Comparison of ENCODE assay signal across 9 mouse cellular contexts in the genomic region with DNA sequence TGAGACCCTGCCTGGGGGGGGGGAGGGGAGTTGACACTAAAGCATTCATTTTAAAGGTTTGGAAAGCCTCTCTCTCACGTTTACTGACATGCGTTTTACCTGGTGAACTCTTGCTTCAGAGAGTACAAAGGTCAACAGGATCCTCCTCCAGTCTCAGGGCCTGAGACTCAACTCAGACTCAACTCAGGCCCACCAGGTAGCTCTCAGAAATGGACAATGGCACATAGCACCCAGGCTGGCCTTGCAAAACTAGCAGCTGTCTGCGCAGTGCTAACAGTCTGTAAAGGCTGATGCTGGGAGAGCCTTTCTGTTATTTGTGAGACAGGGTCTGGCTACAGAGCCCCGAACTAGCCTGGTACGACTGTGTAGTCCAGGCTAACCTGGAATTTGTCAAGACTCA. TPM values are rescaled to one million over a fixed set of nuclear protein-coding genes. Genes with fewer than 3 reads are reported as not detected.
A peak's percentile ranks its signal among the peaks of the same experiment; 100 is the strongest.
DNase-seq lines count a peak whose midpoint lies in the region; ATAC-seq and TF ChIP-seq lines count a peak whose summit lies in the region.
"Had no signal": no experiment of that assay in that cellular context is flagged by ENCODE, and none has a peak within 500 bp of the region (broad histone marks: within the 10 kb centered on the region; RNA-seq: fewer than 3 reads in every experiment).

No protein-coding gene starts in this region.

- DNase-seq in left cerebral cortex, adult 2 months (ENCODE audit: extremely low spot score in 1 of 2, low spot score in 2 of 2), result no peak
- DNase-seq in left cerebral cortex, postnatal 25 days (ENCODE audit: low spot score in 2 of 2), result no peak
- peak; percentile 40 to 70 for DNase-seq in kidney, postnatal 36 days
- DNase-seq in left cerebral cortex, postnatal 10 days (ENCODE audit: extremely low spot score in 1 of 2, low spot score in 2 of 2), result no peak
- DNase-seq in thymus, adult 18-20 months, result no peak
- DNase-seq in urinary bladder, postnatal 36 days (ENCODE audit: low spot score in 2 of 2), result no peak
- DNase-seq: lung, postnatal 10 days had no signal

- no peaks in the 10 kb centered on the region for H3K36me3 ChIP-seq in neural tube, embryonic 15.5 days

- ATAC-seq in neural tube, embryonic 15.5 days (ENCODE audit: low FRiP score), result no peak

- H3K9me3 ChIP-seq in neural tube, embryonic 15.5 days (replicated peaks), result no peaks in the 10 kb centered on the region

- TF ChIP-seq POLR2A in embryonic fibroblast, embryonic 13.5 days (IDR thresholded peaks at IDR 0.05; ENCODE audit: low read depth, low read length), result no peak

- 67% methylated on average over 5 of the region's 5 CpGs for WGBS in neural tube, embryonic 15.5 days

- peak overlapping the region; percentile 10; the same call in 1 of the 2 replicates for H3K27ac ChIP-seq in left cerebral cortex, adult 2 months
- no peak overlapping the region; the same call in 1 of the 2 replicates for H3K27ac ChIP-seq in embryonic fibroblast, embryonic 13.5 days (ENCODE audit: insufficient read depth, low read length)
- H3K27ac ChIP-seq in neural tube, embryonic 15.5 days (replicated peaks), result no peak overlapping the region

- no peaks in the 10 kb centered on the region; the same call in 1 of the 2 replicates for H3K4me1 ChIP-seq in embryonic fibroblast, embryonic 13.5 days (ENCODE audit: control insufficient read depth, insufficient read depth, low read length)
- peaks cover 31% of the 10 kb centered on the region for H3K4me1 ChIP-seq in neural tube, embryonic 15.5 days

- peak overlapping the region; percentile 98 for H3K4me3 ChIP-seq in left cerebral cortex, adult 2 months
- H3K4me3 ChIP-seq in embryonic fibroblast, embryonic 13.5 days (ENCODE audit: insufficient read depth, low read length), result peak overlapping the region; percentile 97
- H3K4me3 ChIP-seq in neural tube, embryonic 15.5 days (replicated peaks), result peak overlapping the region; percentile 78; the same call in 1 of the 2 replicates

- peaks cover 10% of the 10 kb centered on the region for H3K27me3 ChIP-seq in neural tube, embryonic 15.5 days (replicated peaks)

- TF ChIP-seq CTCF in left cerebral cortex, adult 2 months (IDR thresholded peaks at IDR 0.05), result no peak
- no peak for TF ChIP-seq CTCF in embryonic fibroblast, embryonic 13.5 days (IDR thresholded peaks at IDR 0.05; ENCODE audit: borderline replicate concordance, insufficient read depth, low read length)

- intact Hi-C loops in left cerebral cortex, adult 2 months (cut with DNase I), result no loop called here
- intact Hi-C loops in left cerebral cortex, postnatal 25 days (cut with DNase I), result loop anchor here (2.0 kb wide), 2 partner anchors 33 to 61 kb away; partner anchors contain the start of genes Jakmip3, Mapk1ip1 and Ppp2r2d
- intact Hi-C loops in left cerebral cortex, postnatal 10 days (cut with DNase I), result no loop called here

- H3K4me2 ChIP-seq in neural tube, embryonic 15.5 days, result peak overlapping the region; percentile 83

- H3K9ac ChIP-seq in neural tube, embryonic 15.5 days (replicated peaks), result 0 out of 2 replicates have a peak overlapping the region, but pooled peaks have one; percentile 5

RNA-seq across cellular contexts. Expression of gene Bnip3, which starts 1.3 kb away (rescaled TPM):
- 100 to 1,000 TPM; 128 to 136 TPM for total RNA-seq in left cerebral cortex, adult 2 months (2021)
- total RNA-seq in left cerebral cortex, postnatal 25 days (2021), result 100 to 1,000 TPM; 132 to 139 TPM
- polyA plus RNA-seq in embryonic fibroblast, embryonic 13.5 days (2011; ENCODE audit: insufficient read length, low read depth, missing spikeins), result 55.0 and 60.7 TPM in 2 replicates
- polyA plus RNA-seq in neural tube, embryonic 15.5 days (2015; fragmentation: Nextera tagmentation; extraction: Ambion mirVana), result 128 and 131 TPM in 2 replicates
- 100 to 1,000 TPM; 103 to 104 TPM for total RNA-seq in left cerebral cortex, postnatal 10 days (2021)

RNA-seq across cellular contexts. Expression of gene Jakmip3, which starts 32.6 kb away (rescaled TPM):
- 10 to 100 TPM; 54.0 to 54.7 TPM for total RNA-seq in left cerebral cortex, adult 2 months (2021)
- total RNA-seq in left cerebral cortex, postnatal 25 days (2021), result 10 to 100 TPM; 43.0 to 52.4 TPM
- polyA plus RNA-seq in embryonic fibroblast, embryonic 13.5 days (2011; ENCODE audit: insufficient read length, low read depth, missing spikeins), result 0.33 TPM in 1 of 2 replicates, not detected in the other
- polyA plus RNA-seq in neural tube, embryonic 15.5 days (2015; fragmentation: Nextera tagmentation; extraction: Ambion mirVana), result 11.4 and 11.7 TPM in 2 replicates
- total RNA-seq in left cerebral cortex, postnatal 10 days (2021), result 10 to 100 TPM; 40.9 to 43.6 TPM

Comparison
In these comparisons a context has a peak if more than half of its experiments do, and no peak if none do; other contexts are left out.
1. DNase-seq: peak in kidney, postnatal 36 days (2 of 2); none in left cerebral cortex, adult 2 months (0 of 2), left cerebral cortex, postnatal 25 days (0 of 2), left cerebral cortex, postnatal 10 days (0 of 2), thymus, adult 18-20 months (0 of 2) and urinary bladder, postnatal 36 days (0 of 2).
2. Peak in every context shown above with its lines, with median percentiles within 50 percentile points of each other: H3K4me3 ChIP-seq.